Comparison of ENCODE assay signal across 8 mouse cellular contexts in genomic region chr5:121191584-121191906, GRCm38 (mm10). TPM values are rescaled to one million over a fixed set of nuclear protein-coding genes. Genes with fewer than 3 reads are reported as not detected.
DNase-seq lines count a peak whose midpoint lies in the region; ATAC-seq and TF ChIP-seq lines count a peak whose summit lies in the region.

No protein-coding gene starts in this region.

- no peaks in the 10 kb centered on the region for H3K9me3 ChIP-seq in heart, embryonic 12.5 days (replicated peaks)
- H3K9me3 ChIP-seq in G1E (replicated peaks): no peaks in the 10 kb centered on the region
- no peaks in the 10 kb centered on the region for H3K9me3 ChIP-seq in hindbrain, embryonic 11.5 days (ENCODE audit: control insufficient read depth, low read length)

- peak overlapping the region; percentile 81 for H3K4me3 ChIP-seq in heart, embryonic 12.5 days
- peak overlapping the region; percentile 92 for H3K4me3 ChIP-seq in G1E (ENCODE audit: low read depth, low read length)
- peak overlapping the region; percentile 93 for H3K4me3 ChIP-seq in hindbrain, embryonic 11.5 days (ENCODE audit: low read depth, low read length)

- peak overlapping the region; percentile 87 for H3K27ac ChIP-seq in heart, embryonic 12.5 days (ENCODE audit: poor library complexity, severe bottlenecking)
- H3K27ac ChIP-seq in hindbrain, embryonic 11.5 days (ENCODE audit: low read depth, low read length): peak overlapping the region; percentile 33; the same call in 1 of the 2 replicates

- WGBS in heart, embryonic 12.5 days: 7% methylated on average over 17 of the region's 17 CpGs
- WGBS in hindbrain, embryonic 11.5 days: 9% methylated on average over 17 of the region's 17 CpGs

- no peaks in the 10 kb centered on the region for H3K36me3 ChIP-seq in heart, embryonic 12.5 days
- H3K36me3 ChIP-seq in G1E (replicated peaks): peaks cover 24% of the 10 kb centered on the region
- H3K36me3 ChIP-seq in hindbrain, embryonic 11.5 days (ENCODE audit: control insufficient read depth, insufficient read depth, low read length): no peaks in the 10 kb centered on the region

- no peak for DNase-seq in heart, adult 18-20 months
- DNase-seq in G1E (ENCODE audit: low spot score): no peak
- DNase-seq in hindbrain, embryonic 11.5 days (ENCODE audit: low spot score): no peak
- no peak for DNase-seq in c-Kit-positive CD71-positive TER-119-positive erythroid progenitor cells, embryonic 14.5 days (ENCODE audit: low spot score)
- DNase-seq in kidney, postnatal 10 days: no peak

- H3K9ac ChIP-seq in heart, embryonic 12.5 days: peak overlapping the region; percentile 90
- H3K9ac ChIP-seq in hindbrain, embryonic 11.5 days (ENCODE audit: low read depth, low read length): peak overlapping the region; percentile 86

- peaks cover 34% of the 10 kb centered on the region for H3K4me1 ChIP-seq in heart, embryonic 12.5 days (replicated peaks)
- peaks cover 50% of the 10 kb centered on the region for H3K4me1 ChIP-seq in G1E (ENCODE audit: insufficient read depth, low read depth, low read length)
- H3K4me1 ChIP-seq in hindbrain, embryonic 11.5 days (replicated peaks; ENCODE audit: control insufficient read depth, insufficient read depth, low read length): peaks cover 11% of the 10 kb centered on the region

- H3K4me2 ChIP-seq in heart, embryonic 12.5 days: peak overlapping the region; percentile 82
- peak overlapping the region; percentile 74 for H3K4me2 ChIP-seq in hindbrain, embryonic 11.5 days (replicated peaks; ENCODE audit: low read depth, low read length)

- no peak; the same call in 1 of the 2 replicates for ATAC-seq in heart, embryonic 12.5 days (ENCODE audit: insufficient number of reproducible peaks, low FRiP score)
- ATAC-seq in G1E (ENCODE audit: extremely low read depth, insufficient number of reproducible peaks, low FRiP score, poor library complexity, severe bottlenecking): no peak
- ATAC-seq in hindbrain, embryonic 11.5 days (ENCODE audit: low FRiP score): peak; percentile 63; the same call in 1 of the 2 replicates
- ATAC-seq in megakaryocyte-erythroid progenitor cell, adult 5-6 weeks (replicated peaks; ENCODE audit: low FRiP score, low TSS enrichment, poor library complexity, severe bottlenecking): 0 out of 2 replicates have a peak, but pooled peaks have one; percentile 6
- ATAC-seq in monocyte, adult 5-6 weeks (replicated peaks; ENCODE audit: insufficient number of reproducible peaks, low FRiP score, low TSS enrichment, poor library complexity, severe bottlenecking): no peak; the same call in 1 of the 2 replicates

- TF ChIP-seq CTCF in G1E (IDR thresholded peaks at IDR 0.05; ENCODE audit: low read depth, low read length): no peak

- H3K27me3 ChIP-seq in heart, embryonic 12.5 days (replicated peaks): peaks cover 4% of the 10 kb centered on the region; the same call in 1 of the 2 replicates
- no peaks in the 10 kb centered on the region for H3K27me3 ChIP-seq in G1E (ENCODE audit: insufficient read depth, low read length)
- no peaks in the 10 kb centered on the region for H3K27me3 ChIP-seq in hindbrain, embryonic 11.5 days (ENCODE audit: control insufficient read depth, insufficient read depth, low read length)

RNA-seq across cellular contexts. Expression of gene Ptpn11, which starts 0.3 kb away (rescaled TPM):
- 22.9 and 24.3 TPM in 2 replicates for polyA plus RNA-seq in heart, embryonic 12.5 days (2016; fragmentation: Nextera tagmentation; extraction: Ambion mirVana)
- 100 to 1,000 TPM; 172 to 174 TPM for total RNA-seq in heart, adult 18-20 months (2021)
- total RNA-seq in G1E (2014; fragmentation: Nextera tagmentation) (25.9 and 28.6 TPM in 2 replicates), G1E (2017) (36.4 and 43.0 TPM in 2 replicates)
- 27.1 and 28.8 TPM in 2 replicates for polyA plus RNA-seq in G1E (2012)
- 25.0 and 32.4 TPM in 2 replicates for polyA plus RNA-seq in hindbrain, embryonic 11.5 days (2014; fragmentation: Nextera tagmentation; extraction: Ambion mirVana)
- 38.2 and 44.4 TPM in 2 replicates for total RNA-seq in megakaryocyte-erythroid progenitor cell, adult 5-6 weeks (2014; fragmentation: Nextera tagmentation)
- total RNA-seq in megakaryocyte-erythroid progenitor cell, adult 5-6 weeks (2017): 44.2 and 48.6 TPM in 2 replicates
- total RNA-seq in monocyte, adult 5-6 weeks (2017): 59.8 to 88.9 TPM (median 78.3 TPM) in 3 replicates

RNA-seq across cellular contexts. Expression of gene Rpl6, which starts 12.7 kb away (rescaled TPM):
- 377 and 402 TPM in 2 replicates for polyA plus RNA-seq in heart, embryonic 12.5 days (2016; fragmentation: Nextera tagmentation; extraction: Ambion mirVana)
- 100 to 1,000 TPM; 479 to 585 TPM for total RNA-seq in heart, adult 18-20 months (2021)
- total RNA-seq in G1E (2014; fragmentation: Nextera tagmentation): 2,238 and 2,249 TPM in 2 replicates
- 1,317 and 1,403 TPM in 2 replicates for total RNA-seq in G1E (2017)
- 213 and 677 TPM in 2 replicates for polyA plus RNA-seq in G1E (2012)
- 619 and 657 TPM in 2 replicates for polyA plus RNA-seq in hindbrain, embryonic 11.5 days (2014; fragmentation: Nextera tagmentation; extraction: Ambion mirVana)
- total RNA-seq in megakaryocyte-erythroid progenitor cell, adult 5-6 weeks (2014; fragmentation: Nextera tagmentation): 2,340 and 2,677 TPM in 2 replicates
- 1,622 and 1,735 TPM in 2 replicates for total RNA-seq in megakaryocyte-erythroid progenitor cell, adult 5-6 weeks (2017)
- total RNA-seq in monocyte, adult 5-6 weeks (2017): 599 to 801 TPM (median 613 TPM) in 3 replicates

RNA-seq across cellular contexts. Expression of gene Hectd4, which starts 28.5 kb away (rescaled TPM):
- 5.1 and 6.8 TPM in 2 replicates for polyA plus RNA-seq in heart, embryonic 12.5 days (2016; fragmentation: Nextera tagmentation; extraction: Ambion mirVana)
- 10 to 100 TPM; 23.2 to 23.4 TPM for total RNA-seq in heart, adult 18-20 months (2021)
- total RNA-seq in G1E (2014; fragmentation: Nextera tagmentation) (83.9 and 177 TPM in 2 replicates), G1E (2017) (19.6 and 22.8 TPM in 2 replicates)
- 16.4 and 22.8 TPM in 2 replicates for polyA plus RNA-seq in G1E (2012)
- 11.6 and 15.5 TPM in 2 replicates for polyA plus RNA-seq in hindbrain, embryonic 11.5 days (2014; fragmentation: Nextera tagmentation; extraction: Ambion mirVana)
- total RNA-seq in megakaryocyte-erythroid progenitor cell, adult 5-6 weeks (2014; fragmentation: Nextera tagmentation): 53.9 and 71.9 TPM in 2 replicates
- 10.1 and 25.7 TPM in 2 replicates for total RNA-seq in megakaryocyte-erythroid progenitor cell, adult 5-6 weeks (2017)
- total RNA-seq in monocyte, adult 5-6 weeks (2017): 9.9 to 34.1 TPM (median 19.9 TPM) in 3 replicates

Comparison
In these comparisons a context has a peak if more than half of its experiments do, and no peak if none do; other contexts are left out.
1. ATAC-seq: peak in hindbrain, embryonic 11.5 days (single experiment) and megakaryocyte-erythroid progenitor cell, adult 5-6 weeks (single experiment); none in heart, embryonic 12.5 days (single experiment), G1E (single experiment) and monocyte, adult 5-6 weeks (single experiment).
2. Peak in every context shown above with its lines, with median percentiles within 50 percentile points of each other: H3K4me3 ChIP-seq.